Mouse (Mus musculus): Measurements from ENCODE around the gene Msmp. TPM values are rescaled to one million over a fixed set of nuclear protein-coding genes. Genes with fewer than 3 reads are reported as not detected.

The Msmp gene
- polyA plus RNA-seq, 1 experiment from 2014 or later, result 1.6 TPM

DNA sequence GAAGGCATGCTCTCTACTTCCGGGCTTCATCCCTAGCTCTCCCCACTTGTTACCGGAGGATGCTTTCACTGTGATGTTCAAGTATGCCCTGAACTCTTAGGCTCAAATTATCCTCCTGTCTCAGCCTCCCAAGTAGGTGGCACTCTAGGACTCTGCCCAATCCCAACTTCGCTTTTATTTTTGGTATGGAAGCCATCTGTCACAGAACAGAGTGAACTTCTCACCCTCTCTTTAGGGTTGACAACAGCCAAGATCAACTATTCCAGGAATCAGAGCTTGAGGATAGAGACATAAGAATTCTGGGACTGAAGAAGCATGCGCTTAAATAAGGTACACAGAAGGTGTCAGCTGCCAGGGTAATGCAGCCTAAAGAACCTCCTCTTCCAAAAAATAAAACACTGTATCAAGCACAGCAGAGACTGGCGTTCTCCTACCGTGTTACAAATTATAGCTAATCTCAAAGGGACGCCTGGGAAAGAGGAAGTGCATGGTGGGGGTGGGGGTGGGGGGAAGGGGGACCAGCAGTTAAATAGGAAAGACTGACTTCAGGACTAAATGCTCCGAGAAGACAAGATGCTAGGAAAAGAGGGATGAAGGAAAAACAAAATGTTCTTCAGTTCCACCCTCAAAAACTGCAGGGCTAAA is 6.9 kb downstream of the Msmp start:
- H3K27ac ChIP-seq (replicated peaks), result no peak overlapping the region
- 40% methylated on average over 8 of the region's 8 CpGs for WGBS
- no peak for ATAC-seq (ENCODE audit: insufficient number of reproducible peaks, low FRiP score, low TSS enrichment, low read depth)
- H3K9ac ChIP-seq, result peak overlapping the region; percentile 87
- H3K4me1 ChIP-seq, result peaks cover 37% of the 10 kb centered on the region
- H3K9me3 ChIP-seq (replicated peaks), result no peaks in the 10 kb centered on the region
- H3K27me3 ChIP-seq, result no peaks in the 10 kb centered on the region
- H3K4me3 ChIP-seq (replicated peaks), result peak overlapping the region; percentile 92
- peaks cover 38% of the 10 kb centered on the region for H3K36me3 ChIP-seq
- H3K4me2 ChIP-seq (replicated peaks), result peak overlapping the region; percentile 93

DNA sequence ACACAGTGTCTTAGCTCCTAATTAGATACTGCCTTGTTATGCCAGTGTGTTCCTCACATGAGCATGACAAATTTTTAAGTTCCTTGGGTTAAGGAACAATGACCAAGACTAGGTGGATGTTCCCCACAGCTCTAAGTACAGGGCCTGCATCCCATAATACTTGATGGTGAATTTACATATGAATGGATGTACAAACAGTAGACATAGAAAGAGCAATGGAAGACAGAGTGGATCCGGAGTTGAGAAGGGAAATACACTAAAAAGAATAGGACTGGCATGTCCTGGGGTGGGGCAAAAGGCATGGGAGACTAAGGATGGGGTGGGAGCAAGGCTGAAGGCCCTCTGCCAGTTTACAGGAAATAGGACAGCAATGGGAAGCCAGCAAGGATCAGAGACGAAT is 8.9 kb downstream of the Msmp start:
- no peak overlapping the region for H3K4me3 ChIP-seq (replicated peaks)
- ATAC-seq (ENCODE audit: insufficient number of reproducible peaks, low FRiP score, low TSS enrichment, low read depth), result no peak
- no peaks in the 10 kb centered on the region for H3K9me3 ChIP-seq (replicated peaks)
- 84% methylated on average over 2 of the region's 2 CpGs for WGBS
- no peaks in the 10 kb centered on the region for H3K27me3 ChIP-seq
- H3K27ac ChIP-seq (replicated peaks), result no peak overlapping the region
- peaks cover 36% of the 10 kb centered on the region for H3K4me1 ChIP-seq
- H3K9ac ChIP-seq, result no peak overlapping the region
- no peak overlapping the region for H3K4me2 ChIP-seq (replicated peaks)
- peaks cover 36% of the 10 kb centered on the region for H3K36me3 ChIP-seq

DNA sequence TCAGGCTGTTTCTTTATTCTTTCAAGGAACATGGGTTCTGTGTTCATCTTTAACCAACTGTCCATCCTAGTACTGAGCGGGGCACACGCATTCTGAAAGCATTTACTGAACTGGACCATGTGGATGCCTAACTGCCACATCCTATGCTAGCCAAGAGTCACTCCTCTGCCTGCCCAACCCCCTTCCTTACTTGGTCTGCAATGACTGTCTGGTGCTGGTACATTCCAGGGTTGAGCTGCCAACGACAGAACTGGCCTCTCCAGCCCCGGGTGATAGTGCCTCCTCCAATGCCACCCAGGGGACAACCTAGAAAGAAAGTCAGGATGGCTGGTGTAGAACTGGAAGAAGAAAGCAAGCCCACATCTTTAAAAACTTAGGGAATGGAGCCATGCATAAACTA is 10.7 kb downstream of the Msmp start:
- Histone ChIP-seq H3K4me2 (replicated peaks) (no peak overlapping the region), H3K9me3 (replicated peaks) (no peaks in the 10 kb centered on the region), H3K9ac (no peak overlapping the region), H3K4me3 (replicated peaks) (no peak overlapping the region), H3K27me3 (no peaks in the 10 kb centered on the region), H3K4me1 (peaks cover 25% of the 10 kb centered on the region), H3K36me3 (peaks cover 53% of the 10 kb centered on the region), H3K27ac (replicated peaks) (no peak overlapping the region)
- no peak for ATAC-seq (ENCODE audit: insufficient number of reproducible peaks, low FRiP score, low TSS enrichment, low read depth)
- 85% methylated on average over 4 of the region's 4 CpGs for WGBS

DNA sequence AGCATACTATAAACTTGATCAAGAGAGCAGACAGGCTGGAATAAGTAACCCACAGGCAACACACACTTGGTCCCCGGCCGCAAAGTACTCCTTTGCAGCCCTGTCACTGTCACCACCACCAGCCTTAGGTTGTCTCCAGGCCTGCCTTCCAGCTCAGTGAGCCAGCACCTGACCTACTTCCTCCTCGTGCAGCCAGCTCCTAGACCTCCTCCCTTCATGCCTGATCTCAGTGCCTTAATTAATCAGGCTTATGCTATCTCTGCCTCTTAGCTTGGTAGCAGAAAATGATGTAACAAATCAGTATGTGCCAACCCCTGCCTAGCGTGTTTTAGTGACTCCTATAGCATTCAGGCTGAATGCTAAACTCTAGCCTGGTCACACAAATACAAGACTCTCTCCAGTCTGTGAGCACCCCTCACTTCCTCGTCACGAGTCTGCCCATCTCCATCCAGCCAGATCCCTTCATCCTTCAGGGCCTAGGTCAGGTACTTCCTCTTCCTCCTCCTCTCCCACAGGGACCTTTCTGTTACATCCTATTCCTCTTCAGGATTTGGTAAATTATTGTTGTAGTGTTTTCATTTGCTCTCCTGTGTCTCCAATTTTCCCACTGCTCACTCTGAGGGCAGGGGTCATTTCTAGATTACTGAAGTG is 12.8 kb downstream of the Msmp start:
- peaks cover 10% of the 10 kb centered on the region for H3K4me1 ChIP-seq
- no peaks in the 10 kb centered on the region for H3K9me3 ChIP-seq (replicated peaks)
- no peak overlapping the region for H3K9ac ChIP-seq
- H3K36me3 ChIP-seq, result peaks cover 73% of the 10 kb centered on the region
- H3K27ac ChIP-seq (replicated peaks), result no peak overlapping the region
- 81% methylated on average over 6 of the region's 6 CpGs for WGBS
- H3K27me3 ChIP-seq, result no peaks in the 10 kb centered on the region
- no peak overlapping the region for H3K4me3 ChIP-seq (replicated peaks)
- no peak for ATAC-seq (ENCODE audit: insufficient number of reproducible peaks, low FRiP score, low TSS enrichment, low read depth)
- no peak overlapping the region for H3K4me2 ChIP-seq (replicated peaks)

DNA sequence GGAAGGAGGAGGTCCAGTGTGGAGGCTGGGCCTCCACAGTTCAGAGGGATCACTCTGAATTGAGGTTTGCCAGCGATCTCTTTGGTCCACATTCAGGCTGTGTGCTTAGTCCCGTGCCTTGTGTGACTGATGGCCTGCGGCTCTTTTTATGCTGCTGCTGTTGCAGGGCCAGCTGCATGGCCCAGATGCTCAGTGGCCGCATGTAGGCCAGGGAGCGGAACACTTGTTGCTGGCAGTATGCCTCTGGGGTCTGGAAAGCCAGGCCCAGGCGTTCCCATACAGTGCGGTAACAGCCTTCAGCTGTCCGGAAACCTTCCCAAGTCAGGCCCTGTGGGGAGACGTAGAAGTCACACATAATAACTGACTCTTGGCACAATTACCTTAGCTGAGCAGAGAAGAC is 17.2 kb downstream of the Msmp start:
- Histone ChIP-seq H3K27me3 (no peaks in the 10 kb centered on the region), H3K9me3 (replicated peaks) (no peaks in the 10 kb centered on the region), H3K4me3 (replicated peaks) (no peak overlapping the region), H3K4me1 (peaks cover 13% of the 10 kb centered on the region), H3K36me3 (peaks cover 79% of the 10 kb centered on the region), H3K4me2 (replicated peaks) (no peak overlapping the region), H3K27ac (replicated peaks) (no peak overlapping the region), H3K9ac (no peak overlapping the region)
- ATAC-seq (ENCODE audit: insufficient number of reproducible peaks, low FRiP score, low TSS enrichment, low read depth), result no peak
- WGBS, result 89% methylated on average over 9 of the region's 9 CpGs

DNA sequence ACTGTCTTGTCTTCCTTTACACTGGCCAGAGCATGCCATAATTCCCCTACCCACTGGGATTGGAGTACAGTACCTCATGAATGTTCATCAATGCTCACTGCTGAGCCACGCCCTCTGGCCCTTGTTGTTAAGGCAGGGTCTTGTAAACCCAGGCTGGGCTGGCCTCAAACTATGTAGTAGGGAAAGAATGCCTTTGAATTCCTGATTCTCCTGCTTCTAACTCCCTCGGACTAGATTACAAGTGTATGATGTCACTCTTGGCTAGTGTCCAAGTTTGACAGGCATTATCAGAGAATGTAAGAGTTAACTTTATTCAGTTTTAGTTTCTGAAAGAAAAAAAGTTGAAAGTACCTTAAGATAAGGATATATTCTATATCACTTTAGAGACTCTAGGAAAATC is 20.1 kb downstream of the Msmp start:
- H3K27ac ChIP-seq (replicated peaks), result no peak overlapping the region
- H3K4me3 ChIP-seq (replicated peaks), result no peak overlapping the region
- H3K36me3 ChIP-seq, result peaks cover 50% of the 10 kb centered on the region
- ATAC-seq (ENCODE audit: insufficient number of reproducible peaks, low FRiP score, low TSS enrichment, low read depth), result no peak
- WGBS, result 48% methylated on average over 2 of the region's 2 CpGs
- no peak overlapping the region for H3K4me2 ChIP-seq (replicated peaks)
- peaks cover 32% of the 10 kb centered on the region for H3K4me1 ChIP-seq
- no peaks in the 10 kb centered on the region for H3K9me3 ChIP-seq (replicated peaks)
- H3K9ac ChIP-seq, result no peak overlapping the region
- H3K27me3 ChIP-seq, result no peaks in the 10 kb centered on the region

DNA sequence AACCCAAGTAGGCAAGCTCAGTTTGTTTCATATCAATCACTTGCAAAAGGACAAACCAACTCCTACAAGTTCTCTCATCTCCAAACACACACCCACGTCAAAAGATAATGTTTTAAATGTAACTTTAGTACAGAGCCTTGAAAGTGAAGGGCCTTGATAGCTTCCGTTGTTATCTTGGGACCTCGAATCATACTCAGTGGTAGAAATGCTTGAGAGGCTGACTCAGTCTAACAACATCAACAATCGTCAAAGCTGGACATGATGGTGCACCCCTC is 20.8 kb downstream of the Msmp start:
- Histone ChIP-seq H3K9ac (peak overlapping the region; percentile 89; the same call in 1 of the 2 replicates), H3K27ac (replicated peaks) (no peak overlapping the region), H3K27me3 (no peaks in the 10 kb centered on the region), H3K4me1 (peaks cover 39% of the 10 kb centered on the region), H3K9me3 (replicated peaks) (no peaks in the 10 kb centered on the region), H3K36me3 (peaks cover 43% of the 10 kb centered on the region), H3K4me3 (replicated peaks) (peak overlapping the region; percentile 95), H3K4me2 (replicated peaks) (peak overlapping the region; percentile 84)
- 81% methylated on average over 4 of the region's 4 CpGs for WGBS
- no peak for ATAC-seq (ENCODE audit: insufficient number of reproducible peaks, low FRiP score, low TSS enrichment, low read depth)

DNA sequence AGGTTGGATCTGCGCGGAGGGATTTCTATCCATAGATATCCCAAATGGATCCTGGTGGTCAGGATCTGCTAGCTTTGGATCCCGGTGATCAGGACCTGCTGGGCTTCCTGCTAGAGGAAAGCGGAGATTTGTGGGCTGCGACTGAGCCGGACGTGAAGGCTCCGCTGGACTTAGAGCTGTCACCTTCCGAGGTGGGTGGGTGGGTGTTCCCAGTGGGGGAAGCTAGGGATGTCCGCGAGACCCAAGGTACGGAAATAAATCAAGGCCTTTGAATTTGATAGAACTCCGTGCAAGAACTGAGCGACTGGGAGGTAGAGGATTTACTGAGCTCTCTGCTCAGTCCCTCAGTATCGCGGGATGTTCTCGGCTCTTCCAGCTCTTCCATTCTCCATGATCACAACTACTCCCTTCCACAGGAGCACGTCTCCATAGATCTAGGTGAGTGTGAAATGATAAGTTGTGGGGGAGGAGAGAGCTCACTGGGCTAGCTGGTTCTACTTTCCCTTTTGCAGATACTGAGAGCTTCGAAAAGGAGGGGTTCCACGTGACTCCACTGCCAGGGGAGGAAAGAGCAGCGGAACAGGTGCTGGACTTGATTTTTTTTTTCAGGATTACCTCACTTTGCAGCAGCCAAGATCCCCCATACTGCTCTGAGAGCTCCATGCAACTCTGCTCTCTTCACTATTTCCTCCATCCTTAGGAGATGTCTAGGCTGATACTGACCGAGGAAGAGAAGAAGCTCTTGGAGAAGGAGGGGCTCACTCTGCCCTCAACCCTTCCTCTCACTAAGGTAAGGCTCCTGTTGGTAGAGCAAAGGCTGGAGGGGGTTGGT is 21.3 kb downstream of the Msmp start:
- peaks cover 44% of the 10 kb centered on the region for H3K4me1 ChIP-seq
- H3K9me3 ChIP-seq (replicated peaks), result no peaks in the 10 kb centered on the region
- H3K27ac ChIP-seq (replicated peaks), result peak overlapping the region; percentile 100
- H3K4me3 ChIP-seq (replicated peaks), result peak overlapping the region; percentile 95
- H3K27me3 ChIP-seq, result no peaks in the 10 kb centered on the region
- ATAC-seq (ENCODE audit: insufficient number of reproducible peaks, low FRiP score, low TSS enrichment, low read depth), result no peak
- peak overlapping the region; percentile 84 for H3K4me2 ChIP-seq (replicated peaks)
- 4% methylated on average over 22 of the region's 22 CpGs for WGBS
- peak overlapping the region; percentile 89 for H3K9ac ChIP-seq
- H3K36me3 ChIP-seq, result peaks cover 38% of the 10 kb centered on the region

DNA sequence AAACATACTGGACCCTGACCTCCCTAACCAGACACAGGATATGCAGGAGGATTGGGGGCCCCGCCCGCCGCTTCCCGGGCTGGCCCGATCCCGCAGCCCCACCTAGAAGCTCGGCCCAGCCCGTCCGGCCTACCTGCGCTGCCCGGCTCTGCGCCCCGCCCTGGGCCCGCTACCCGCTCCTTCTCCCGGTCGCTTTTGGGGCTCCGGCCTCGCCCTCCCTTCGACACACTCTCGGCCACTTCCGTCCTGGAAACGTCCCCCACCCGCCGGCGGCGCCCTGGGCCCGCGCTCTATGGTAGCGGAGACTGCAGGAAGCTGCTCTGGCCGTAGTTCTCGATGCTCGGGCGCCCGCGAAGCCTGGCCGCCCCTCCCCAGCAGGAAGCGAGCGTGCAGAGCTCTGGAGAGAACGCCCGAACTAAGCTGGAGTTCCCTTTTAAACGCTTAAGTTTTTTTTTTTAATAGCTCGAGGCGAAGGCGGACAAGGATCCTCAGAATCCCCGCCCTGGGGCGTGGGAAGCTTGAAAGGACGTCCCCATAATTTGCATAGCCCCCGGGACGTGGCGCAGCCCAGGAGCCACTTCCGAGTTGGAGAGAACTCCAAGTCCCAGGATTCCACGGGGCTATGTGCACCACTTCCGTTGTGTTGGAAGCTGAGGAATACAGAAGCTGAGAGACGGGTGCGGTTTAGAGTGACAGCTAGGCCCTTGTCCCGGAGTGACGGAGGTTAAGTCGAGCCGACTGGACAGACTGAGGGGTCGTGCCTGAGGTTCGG is 22.1 kb downstream of the Msmp start, which contains the start of the genes Creb3 and Tln1:
TSS of gene Creb3 (plus strand) at position 336 of the 772 bp plus-strand sequence.
TSS of gene Tln1 (minus strand) at position 695 of the 772 bp plus-strand sequence.
- Histone ChIP-seq H3K9me3 (replicated peaks) (no peaks in the 10 kb centered on the region), H3K27ac (replicated peaks) (peak within 1 kb of the TSS; percentile 100), H3K4me2 (replicated peaks) (peak within 1 kb of the TSS; percentile 84), H3K4me1 (peaks cover 52% of the 10 kb centered on the region), H3K9ac (peak within 1 kb of the TSS; percentile 89), H3K4me3 (replicated peaks) (peak within 1 kb of the TSS; percentile 95), H3K36me3 (peaks cover 30% of the 10 kb centered on the region), H3K27me3 (no peaks in the 10 kb centered on the region)
- peak; percentile 93 for ATAC-seq (ENCODE audit: insufficient number of reproducible peaks, low FRiP score, low TSS enrichment, low read depth)
- under 1% methylated on average over 62 of the region's 62 CpGs for WGBS

DNA sequence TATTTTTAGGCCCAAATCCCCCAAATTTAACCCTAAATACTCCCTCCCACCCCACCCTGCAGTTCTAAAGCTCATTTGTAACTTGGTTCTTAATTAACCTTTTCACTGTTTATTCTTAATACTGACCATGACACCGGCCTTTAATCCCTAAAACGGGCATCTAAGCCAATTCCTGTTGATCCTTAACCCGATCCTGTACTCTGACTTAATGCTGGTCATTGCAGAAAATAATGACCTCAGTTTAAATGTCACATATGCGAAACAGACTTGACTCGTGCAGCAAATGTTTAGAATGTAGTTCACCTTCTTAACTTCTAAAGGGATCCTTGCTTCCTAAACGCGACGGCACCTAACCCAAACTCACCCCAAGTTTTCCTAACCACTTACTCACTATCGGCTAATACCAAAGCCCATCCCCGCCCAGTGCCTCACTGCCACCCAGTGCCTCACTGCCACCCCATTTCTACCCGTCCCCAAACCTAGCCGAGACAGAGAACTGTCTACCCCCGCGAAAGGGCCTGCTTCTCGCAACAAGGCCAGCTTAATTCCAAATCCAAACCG is 22.8 kb downstream of the Msmp start:
- Histone ChIP-seq H3K9me3 (replicated peaks) (no peaks in the 10 kb centered on the region), H3K4me1 (peaks cover 55% of the 10 kb centered on the region), H3K9ac (peak overlapping the region; percentile 89), H3K27ac (replicated peaks) (peak overlapping the region; percentile 100), H3K27me3 (no peaks in the 10 kb centered on the region), H3K4me3 (replicated peaks) (peak overlapping the region; percentile 95), H3K4me2 (replicated peaks) (peak overlapping the region; percentile 84), H3K36me3 (peaks cover 26% of the 10 kb centered on the region)
- ATAC-seq (ENCODE audit: insufficient number of reproducible peaks, low FRiP score, low TSS enrichment, low read depth), result no peak; the same call in 1 of the 2 replicates
- WGBS, result under 1% methylated on average over 16 of the region's 16 CpGs

Measured in embryonic facial prominence, embryonic 15.5 days (tissue).